Mouse (Mus musculus): ENCODE results near the gene Olfr652. TPM values are rescaled to one million over a fixed set of nuclear protein-coding genes. Genes with fewer than 3 reads are reported as not detected.

The Olfr652 gene
- total and polyA plus RNA-seq, 2 experiments from 2014 or later, result 0.05 TPM; not detected in 1

GRCm38 (mm10) chr7:104588274-104588673 is 27.6 kb downstream of the Olfr652 start:
- WGBS, result 80% methylated on average over 5 of the region's 5 CpGs

GRCm38 (mm10) chr7:104601679-104602078 is 41.0 kb downstream of the Olfr652 start, which contains the start of gene Olfr655:
Olfr655 (minus strand) TSS chr7:104601779.
- ATAC-seq, result no peak
- H3K4me2 ChIP-seq (ENCODE audit: low read depth, low read length), result no peak within 1 kb of the TSS
- WGBS, result 88% methylated on average over 2 of the region's 2 CpGs

More at GRCm38 (mm10) chr7:104588274-104588673, 27.6 kb downstream of the Olfr652 start:
- no peak for TF ChIP-seq CTCF (IDR thresholded peaks at IDR 0.05; ENCODE audit: low read depth)
- no peaks in the 10 kb centered on the region for H3K4me1 ChIP-seq (ENCODE audit: insufficient read depth, low read length)
- DNase-seq (ENCODE audit: low spot score), result no peak
- H3K4me3 ChIP-seq (ENCODE audit: low read length), result no peak overlapping the region
- H3K4me2 ChIP-seq (ENCODE audit: low read depth, low read length), result no peak overlapping the region
- H3K36me3 ChIP-seq (ENCODE audit: insufficient read depth, low read length), result no peaks in the 10 kb centered on the region
- H3K9me3 ChIP-seq (ENCODE audit: low read length), result no peaks in the 10 kb centered on the region
- H3K9ac ChIP-seq (replicated peaks; ENCODE audit: low read length), result no peak overlapping the region
- H3K27ac ChIP-seq, result no peak overlapping the region
- no peaks in the 10 kb centered on the region for H3K27me3 ChIP-seq (ENCODE audit: insufficient read depth, low read length)
- ATAC-seq, result no peak

GRCm38 (mm10) chr7:104603173-104603572 is 42.5 kb downstream of the Olfr652 start:
- 2% methylated on average over 3 of the region's 3 CpGs for WGBS
- Histone ChIP-seq H3K27me3 (ENCODE audit: insufficient read depth, low read length) (no peaks in the 10 kb centered on the region), H3K9ac (replicated peaks; ENCODE audit: low read length) (no peak overlapping the region), H3K4me1 (ENCODE audit: insufficient read depth, low read length) (no peaks in the 10 kb centered on the region), H3K36me3 (ENCODE audit: insufficient read depth, low read length) (no peaks in the 10 kb centered on the region), H3K9me3 (ENCODE audit: low read length) (no peaks in the 10 kb centered on the region), H3K4me3 (ENCODE audit: low read length) (no peak overlapping the region), H3K4me2 (ENCODE audit: low read depth, low read length) (no peak overlapping the region), H3K27ac (no peak overlapping the region)
- no peak for DNase-seq (ENCODE audit: low spot score)
- peak; percentile 67 for TF ChIP-seq CTCF (IDR thresholded peaks at IDR 0.05; ENCODE audit: low read depth)
- ATAC-seq, result no peak

More at GRCm38 (mm10) chr7:104601679-104602078, 41.0 kb downstream of the Olfr652 start, which contains the start of gene Olfr655:
- no peaks in the 10 kb centered on the region for H3K27me3 ChIP-seq (ENCODE audit: insufficient read depth, low read length)
- no peak within 1 kb of the TSS for H3K4me3 ChIP-seq (ENCODE audit: low read length)
- no peak within 1 kb of the TSS for H3K27ac ChIP-seq
- no peaks in the 10 kb centered on the region for H3K36me3 ChIP-seq (ENCODE audit: insufficient read depth, low read length)
- H3K9ac ChIP-seq (replicated peaks; ENCODE audit: low read length), result no peak within 1 kb of the TSS
- no peaks in the 10 kb centered on the region for H3K9me3 ChIP-seq (ENCODE audit: low read length)
- no peak for TF ChIP-seq CTCF (IDR thresholded peaks at IDR 0.05; ENCODE audit: low read depth)
- H3K4me1 ChIP-seq (ENCODE audit: insufficient read depth, low read length), result no peaks in the 10 kb centered on the region
- no peak for DNase-seq (ENCODE audit: low spot score)

GRCm38 (mm10) chr7:104604727-104605126 is 44.0 kb downstream of the Olfr652 start:
- ATAC-seq (no peak), DNase-seq (ENCODE audit: low spot score) (no peak)
- Histone ChIP-seq H3K9ac (replicated peaks; ENCODE audit: low read length) (no peak overlapping the region), H3K4me2 (ENCODE audit: low read depth, low read length) (no peak overlapping the region), H3K27ac (no peak overlapping the region), H3K27me3 (ENCODE audit: insufficient read depth, low read length) (no peaks in the 10 kb centered on the region), H3K4me3 (ENCODE audit: low read length) (no peak overlapping the region), H3K9me3 (ENCODE audit: low read length) (no peaks in the 10 kb centered on the region), H3K4me1 (ENCODE audit: insufficient read depth, low read length) (no peaks in the 10 kb centered on the region), H3K36me3 (ENCODE audit: insufficient read depth, low read length) (no peaks in the 10 kb centered on the region)
- TF ChIP-seq CTCF (IDR thresholded peaks at IDR 0.05; ENCODE audit: low read depth), result no peak

- Histone ChIP-seq H3K4me1 (ENCODE audit: insufficient read depth, low read length) (no peaks in the 10 kb centered on the region), H3K9ac (replicated peaks; ENCODE audit: low read length) (no peak within 1 kb of the TSS), H3K4me3 (ENCODE audit: low read length) (no peak within 1 kb of the TSS), H3K27ac (no peak within 1 kb of the TSS), H3K4me2 (ENCODE audit: low read depth, low read length) (no peak within 1 kb of the TSS), H3K36me3 (ENCODE audit: insufficient read depth, low read length) (no peaks in the 10 kb centered on the region), H3K27me3 (ENCODE audit: insufficient read depth, low read length) (no peaks in the 10 kb centered on the region), H3K9me3 (ENCODE audit: low read length) (no peaks in the 10 kb centered on the region)
- 74% methylated on average over 4 of the region's 4 CpGs for whole genome bisulfite sequencing
- ATAC-seq (no peak), DNase-seq (ENCODE audit: low spot score) (no peak)
- no peak for TF ChIP-seq CTCF (IDR thresholded peaks at IDR 0.05; ENCODE audit: low read depth)
These were observed 53.0 kb downstream of the Olfr652 start, which contains the start of gene Olfr656 for GRCm38 (mm10) chr7:104613655-104614054. Olfr656 (plus strand) TSS chr7:104613955.

Other genes with a start within 250 kb of the Olfr652 start
- 2.2 and 2.8 TPM in 2 replicates for gene Trim12a, start 245.4 kb upstream of the Olfr652 start, total RNA-seq (2014; rRNA removed)
- 3.1 and 3.7 TPM in 2 replicates for gene Trim12a, start 245.4 kb upstream of the Olfr652 start, polyA plus RNA-seq (2015; fragmentation: Nextera tagmentation; extraction: Ambion mirVana)
- gene Trim34b, start 231.4 kb upstream of the Olfr652 start, total RNA-seq (2014; rRNA removed), result not detected in 2 replicates
- not detected in 2 replicates for gene Trim34b, start 231.4 kb upstream of the Olfr652 start, polyA plus RNA-seq (2015; fragmentation: Nextera tagmentation; extraction: Ambion mirVana)
- gene Trim12c, start 207.5 kb upstream of the Olfr652 start, total RNA-seq (2014; rRNA removed), result 1.7 and 1.8 TPM in 2 replicates
- gene Trim12c, start 207.5 kb upstream of the Olfr652 start, polyA plus RNA-seq (2015; fragmentation: Nextera tagmentation; extraction: Ambion mirVana), result 0.61 and 0.83 TPM in 2 replicates
- gene Trim30b, start 191.0 kb upstream of the Olfr652 start, total RNA-seq (2014; rRNA removed), result 0.16 TPM in 1 of 2 replicates, not detected in the other
- not detected in 2 replicates for gene Trim30b, start 191.0 kb upstream of the Olfr652 start, polyA plus RNA-seq (2015; fragmentation: Nextera tagmentation; extraction: Ambion mirVana)
- gene Trim30c, start 160.1 kb upstream of the Olfr652 start, total RNA-seq (2014; rRNA removed), result 1.2 TPM in 1 of 2 replicates, not detected in the other
- gene Trim30c, start 160.1 kb upstream of the Olfr652 start, polyA plus RNA-seq (2015; fragmentation: Nextera tagmentation; extraction: Ambion mirVana), result not detected in 2 replicates
- 1.3 and 2.2 TPM in 2 replicates for gene Trim30a, start 95.7 kb upstream of the Olfr652 start, total RNA-seq (2014; rRNA removed)
- 0.89 and 0.97 TPM in 2 replicates for gene Trim30a, start 95.7 kb upstream of the Olfr652 start, polyA plus RNA-seq (2015; fragmentation: Nextera tagmentation; extraction: Ambion mirVana)
- gene Trim30d, start 53.1 kb upstream of the Olfr652 start, total RNA-seq (2014; rRNA removed), result 1.7 and 2.0 TPM in 2 replicates
- 1.4 and 1.5 TPM in 2 replicates for gene Trim30d, start 53.1 kb upstream of the Olfr652 start, polyA plus RNA-seq (2015; fragmentation: Nextera tagmentation; extraction: Ambion mirVana)
- gene Olfr651, start 10.8 kb upstream of the Olfr652 start, total RNA-seq (2014; rRNA removed), result not detected in 2 replicates
- gene Olfr651, start 10.8 kb upstream of the Olfr652 start, polyA plus RNA-seq (2015; fragmentation: Nextera tagmentation; extraction: Ambion mirVana), result not detected in 2 replicates
- not detected in 2 replicates for gene Olfr653, start 16.4 kb downstream of the Olfr652 start, total RNA-seq (2014; rRNA removed)
- gene Olfr653, start 16.4 kb downstream of the Olfr652 start, polyA plus RNA-seq (2015; fragmentation: Nextera tagmentation; extraction: Ambion mirVana), result not detected in 2 replicates
- not detected in 2 replicates for gene Olfr654, start 26.1 kb downstream of the Olfr652 start, total RNA-seq (2014; rRNA removed)
- gene Olfr654, start 26.1 kb downstream of the Olfr652 start, polyA plus RNA-seq (2015; fragmentation: Nextera tagmentation; extraction: Ambion mirVana), result not detected in 2 replicates
- gene Olfr655, start 40.9 kb downstream of the Olfr652 start, total RNA-seq (2014; rRNA removed), result not detected in 2 replicates
- not detected in 2 replicates for gene Olfr655, start 40.9 kb downstream of the Olfr652 start, polyA plus RNA-seq (2015; fragmentation: Nextera tagmentation; extraction: Ambion mirVana)
- not detected in 2 replicates for gene Olfr656, start 53.1 kb downstream of the Olfr652 start, total RNA-seq (2014; rRNA removed)
- gene Olfr656, start 53.1 kb downstream of the Olfr652 start, polyA plus RNA-seq (2015; fragmentation: Nextera tagmentation; extraction: Ambion mirVana), result not detected in 2 replicates
- not detected in 2 replicates for gene Olfr657, start 63.9 kb downstream of the Olfr652 start, total RNA-seq (2014; rRNA removed)
- gene Olfr657, start 63.9 kb downstream of the Olfr652 start, polyA plus RNA-seq (2015; fragmentation: Nextera tagmentation; extraction: Ambion mirVana), result not detected in 2 replicates
- gene Olfr658, start 86.4 kb downstream of the Olfr652 start, total RNA-seq (2014; rRNA removed), result 0.11 and 0.16 TPM in 2 replicates
- gene Olfr658, start 86.4 kb downstream of the Olfr652 start, polyA plus RNA-seq (2015; fragmentation: Nextera tagmentation; extraction: Ambion mirVana), result 0.41 and 0.52 TPM in 2 replicates
- gene Olfr659, start 105.9 kb downstream of the Olfr652 start, total RNA-seq (2014; rRNA removed), result not detected in 2 replicates
- gene Olfr659, start 105.9 kb downstream of the Olfr652 start, polyA plus RNA-seq (2015; fragmentation: Nextera tagmentation; extraction: Ambion mirVana), result not detected in 2 replicates
- gene Olfr661, start 125.6 kb downstream of the Olfr652 start, total RNA-seq (2014; rRNA removed), result not detected in 2 replicates
- not detected in 2 replicates for gene Olfr661, start 125.6 kb downstream of the Olfr652 start, polyA plus RNA-seq (2015; fragmentation: Nextera tagmentation; extraction: Ambion mirVana)
- not detected in 2 replicates for gene Usp17le, start 216.6 kb downstream of the Olfr652 start, total RNA-seq (2014; rRNA removed)
- gene Usp17le, start 216.6 kb downstream of the Olfr652 start, polyA plus RNA-seq (2015; fragmentation: Nextera tagmentation; extraction: Ambion mirVana), result not detected in 2 replicates

Measured in hindbrain, postnatal 0 days (tissue).